Mouse (Mus musculus) retina, embryonic 14.5 days (tissue): ENCODE measurements at regions not wholly inside any gene's neighbourhood (a gene's known extent, or its start where the extent isn't known, plus 50 kb on each side); places are given as distances from the start of the nearest gene placed in this dataset.

Experiments used
- DNase-seq: peaks from one replicate; pipeline ENCODE4 v3.0.0-alpha.2; 2015; ENCODE audit warnings: low spot score

- DNase-seq = no peak
These were observed 408.0 kb downstream of the Prr30 start for GRCm38 (mm10) chr14:100792094-100792493.

DNA sequence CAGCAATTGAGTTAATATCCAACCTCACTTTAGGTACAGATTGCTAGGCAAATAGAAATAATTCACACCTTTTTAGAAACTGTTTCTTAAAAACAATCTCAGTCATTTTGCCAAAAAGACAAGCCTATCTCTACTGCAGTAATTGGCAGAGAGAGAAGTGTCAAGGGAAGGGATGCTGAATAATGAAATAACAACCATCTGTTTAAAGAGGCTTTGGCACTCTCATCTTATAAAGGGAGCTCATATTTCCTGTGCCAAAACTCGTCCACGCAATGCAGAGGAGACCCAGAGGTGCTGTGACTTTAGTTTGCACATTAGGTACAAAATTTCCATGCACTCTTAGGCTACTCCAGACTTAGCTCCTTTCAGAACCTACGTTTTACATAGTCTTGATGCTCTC lies 418.2 kb downstream of the Prr30 start:
- DNase-seq = no peak

- peak; percentile 66 for DNase-seq
These were observed 446.2 kb downstream of the Prr30 start for GRCm38 (mm10) chr14:100753951-100754350.

GRCm38 (mm10) chr14:100752746-100753145 lies 447.4 kb downstream of the Prr30 start:
- DNase-seq = no peak

GRCm38 (mm10) chr14:100749737-100750541 lies 450.2 kb downstream of the Prr30 start:
- peak; percentile 68 for DNase-seq

GRCm38 (mm10) chr14:100735276-100735675 lies 450.8 kb upstream of the Klf12 start:
- DNase-seq = no peak

DNA sequence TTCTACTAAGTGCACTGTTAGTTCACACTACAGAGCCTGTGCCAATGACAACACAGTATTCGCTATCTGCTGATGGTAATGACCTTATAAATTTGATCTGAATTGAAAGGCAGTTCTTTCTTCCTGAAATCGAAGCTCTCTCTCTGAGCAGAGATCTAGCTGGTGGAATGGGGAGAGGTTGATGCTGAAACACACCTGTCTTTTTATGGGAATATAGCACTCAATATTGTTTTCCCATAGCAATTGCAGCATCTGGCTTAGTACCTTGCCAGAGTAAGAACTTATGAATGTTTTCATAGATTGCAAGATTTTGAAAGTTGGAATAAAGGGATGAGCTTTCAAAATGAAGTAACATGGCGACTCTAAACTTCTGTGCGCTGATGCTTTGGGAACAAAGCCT lies 444.0 kb upstream of the Klf12 start:
- DNase-seq = no peak

DNA sequence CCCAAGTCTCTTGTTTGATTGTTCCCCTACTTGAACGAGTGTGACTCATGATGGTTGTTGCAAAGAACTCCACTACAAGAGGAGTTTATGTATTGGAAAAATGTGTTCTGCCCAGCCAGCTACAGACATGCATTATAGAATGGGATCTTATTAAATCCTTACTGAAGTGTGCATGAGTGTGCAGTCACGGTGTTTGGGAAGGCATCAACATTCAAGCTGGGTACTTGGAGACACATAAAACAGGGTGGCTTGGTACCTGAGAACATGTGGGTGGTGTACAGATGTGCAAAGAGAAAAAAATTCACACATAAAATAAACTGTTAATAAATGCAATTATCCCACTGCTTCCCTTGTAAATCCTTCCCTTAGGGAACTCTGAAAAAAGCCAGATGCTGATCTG lies 443.2 kb upstream of the Klf12 start:
- no peak for DNase-seq

- no peak for DNase-seq
These were observed 440.5 kb upstream of the Klf12 start for GRCm38 (mm10) chr14:100724962-100725361.

DNA sequence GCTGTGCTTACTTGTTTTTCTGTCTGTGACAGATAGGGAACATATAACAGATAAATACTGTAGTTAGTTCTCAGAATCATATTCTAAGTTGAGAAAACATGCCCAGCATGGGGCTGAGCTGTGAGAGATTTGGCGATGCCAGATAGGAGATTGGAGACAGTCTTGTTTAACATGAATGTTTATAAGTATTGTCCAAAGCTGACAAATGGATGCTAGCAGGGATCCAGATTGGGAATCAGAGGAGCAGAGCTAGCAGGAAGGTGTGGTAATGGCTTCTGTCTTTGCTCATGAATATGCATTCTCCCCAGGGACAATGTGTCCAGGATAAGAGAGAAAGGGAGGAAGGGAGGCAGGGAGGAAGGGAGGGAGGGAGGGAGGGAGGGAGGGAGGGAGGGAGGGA lies 436.2 kb upstream of the Klf12 start:
- DNase-seq = no peak

GRCm38 (mm10) chr14:100714952-100715351 lies 430.5 kb upstream of the Klf12 start:
- peak; percentile 11 for DNase-seq

DNA sequence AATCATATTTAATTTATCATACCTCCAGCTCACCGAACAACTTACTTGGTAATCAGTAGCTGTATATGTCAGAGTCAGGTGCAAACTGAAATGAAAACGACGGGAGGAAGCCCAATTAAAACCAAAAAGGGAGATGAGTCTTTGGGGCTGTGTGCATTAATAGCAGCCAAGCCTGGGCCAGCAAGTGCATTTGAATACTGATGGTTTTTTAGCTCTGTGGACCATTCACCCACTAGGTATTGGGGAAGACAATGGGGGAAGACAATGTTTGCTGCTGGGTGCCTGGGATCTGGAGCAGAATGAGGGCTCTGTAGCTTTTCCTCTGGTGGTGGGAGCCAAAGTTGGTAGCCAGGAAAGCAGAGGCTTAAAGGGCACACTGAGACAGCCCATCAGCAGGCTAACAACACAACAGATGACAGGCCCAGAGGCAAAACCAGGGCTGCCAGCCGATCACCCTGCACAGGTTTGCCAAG lies 429.6 kb upstream of the Klf12 start:
- peak; percentile 17 for DNase-seq

DNA sequence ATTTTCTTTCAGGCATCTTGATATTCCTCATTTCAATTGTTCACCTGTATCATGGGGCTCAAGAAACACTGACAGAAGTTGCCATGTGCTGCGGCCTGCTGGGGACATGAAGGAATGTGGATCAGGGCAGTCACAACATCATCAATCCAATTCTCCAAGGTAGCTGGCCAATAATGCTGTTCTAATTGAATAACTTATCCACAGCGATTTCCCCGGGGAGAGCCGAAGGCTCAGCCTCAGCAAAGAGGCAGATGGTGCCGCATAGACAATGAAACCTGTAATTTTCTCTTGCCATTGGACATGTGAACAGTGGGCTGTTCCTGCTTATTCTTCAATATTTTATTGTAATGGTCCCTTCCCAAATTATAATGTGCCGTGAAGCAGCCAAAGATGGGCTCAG lies 429.1 kb upstream of the Klf12 start:
- DNase-seq = peak; percentile 57

DNA sequence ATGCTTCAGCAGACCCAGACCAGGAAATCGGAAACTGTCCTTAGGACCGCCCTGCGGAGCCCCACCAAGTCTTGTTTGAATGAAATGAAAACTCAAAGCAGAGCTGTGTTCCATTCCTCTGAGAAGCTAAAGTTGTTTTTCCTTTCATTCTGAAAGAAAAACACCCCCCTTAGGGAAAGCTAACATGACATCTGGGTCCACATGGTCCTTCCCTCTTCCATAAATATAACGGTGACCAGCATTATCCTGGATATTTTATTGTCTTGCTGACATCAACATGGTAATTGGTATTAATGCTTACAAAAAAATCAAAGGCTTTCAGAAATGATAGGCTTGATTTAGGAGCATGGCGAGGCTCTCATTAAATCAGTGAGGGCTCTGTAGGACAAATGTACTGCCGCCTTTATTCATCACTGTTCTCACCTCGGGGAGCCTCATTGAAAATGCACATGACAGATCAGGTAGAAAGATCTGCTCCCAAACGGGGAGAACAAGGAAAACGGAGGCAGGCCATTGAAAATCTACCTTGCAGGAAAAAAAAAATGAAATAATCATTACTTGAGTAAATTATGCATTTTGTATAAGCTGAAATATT lies 381.0 kb upstream of the Klf12 start:
- DNase-seq = no peak

GRCm38 (mm10) chr14:100664180-100664579 lies 379.7 kb upstream of the Klf12 start:
- no peak for DNase-seq

DNA sequence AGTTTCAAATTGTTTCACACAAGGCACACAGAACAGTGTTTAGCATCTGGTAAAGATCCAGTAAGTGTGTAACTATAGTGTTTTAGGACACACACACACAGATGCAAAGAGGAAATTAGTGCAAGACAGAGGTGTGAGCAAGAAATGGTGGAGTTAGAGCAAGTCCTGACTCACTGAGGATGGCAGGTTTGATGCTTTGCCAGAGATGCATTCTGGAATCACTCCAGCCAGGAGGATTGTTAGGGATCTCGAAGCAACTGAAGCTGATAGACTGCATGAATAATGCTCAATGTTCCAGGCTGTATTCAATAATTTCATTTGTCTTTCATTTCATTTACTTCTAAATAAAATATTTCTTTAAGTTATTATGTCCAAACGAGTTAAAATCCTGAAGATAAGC lies 357.6 kb upstream of the Klf12 start:
- DNase-seq = no peak

DNA sequence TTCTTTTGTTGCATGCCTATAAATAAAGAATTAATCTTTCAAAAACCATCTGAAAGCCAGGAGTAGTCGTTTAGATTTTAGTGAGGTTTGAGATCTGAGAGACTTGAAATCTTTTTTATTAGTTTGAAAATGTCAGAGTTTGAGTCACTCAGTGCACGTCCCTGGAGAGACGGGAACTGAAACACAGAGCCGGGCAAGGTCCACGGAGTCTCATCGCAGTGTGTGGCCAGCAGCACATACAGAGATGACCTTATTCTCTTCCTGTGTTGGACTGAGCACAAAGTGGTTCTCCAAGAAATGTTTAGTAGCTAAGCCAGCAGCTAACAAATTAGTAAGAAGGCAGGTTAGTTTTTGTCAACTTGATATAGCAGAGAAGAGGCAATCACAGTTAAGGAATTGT lies 350.0 kb upstream of the Klf12 start:
- no peak for DNase-seq

DNA sequence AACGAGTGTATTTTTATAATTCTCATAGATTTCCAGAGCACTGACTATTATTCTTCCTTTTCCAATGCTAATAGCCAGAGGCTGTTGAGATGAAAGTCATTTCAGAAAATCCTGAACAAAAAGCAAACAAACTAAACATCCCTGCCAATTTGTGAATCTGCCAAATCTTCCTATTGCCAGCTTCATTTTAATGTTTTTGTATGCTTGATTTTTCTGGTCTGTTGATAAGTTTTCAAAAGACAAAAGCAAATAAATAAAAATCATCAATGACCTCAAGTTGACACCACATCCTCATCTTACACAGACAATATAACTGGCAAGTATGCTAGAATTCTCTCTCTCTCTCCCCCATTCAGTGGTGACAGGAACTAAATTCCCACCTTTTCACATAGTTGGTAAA lies 347.2 kb upstream of the Klf12 start:
- no peak for DNase-seq

- no peak for DNase-seq
These were observed 345.7 kb upstream of the Klf12 start for GRCm38 (mm10) chr14:100630197-100630596.

DNA sequence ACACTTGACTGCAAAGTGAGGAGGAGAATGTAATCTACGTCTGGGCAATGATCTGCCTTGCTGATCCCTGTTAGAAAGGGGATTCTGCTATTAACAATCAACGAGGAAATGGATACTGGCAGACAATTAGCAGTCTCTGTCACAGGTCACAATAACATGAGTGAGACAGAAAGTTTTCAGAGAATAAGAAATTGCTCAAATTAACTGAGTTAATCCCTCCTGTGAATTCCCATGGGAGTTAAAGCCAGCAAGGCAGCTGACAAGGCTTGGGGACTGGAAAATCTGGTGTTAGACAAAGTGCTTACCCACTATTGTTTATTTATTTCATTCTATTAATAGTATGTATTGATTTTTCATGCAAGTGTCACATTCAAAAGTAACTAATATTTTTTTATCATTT lies 343.0 kb upstream of the Klf12 start:
- DNase-seq = peak; percentile 54

- DNase-seq = no peak
These were observed 335.2 kb upstream of the Klf12 start for GRCm38 (mm10) chr14:100619656-100620030.

DNA sequence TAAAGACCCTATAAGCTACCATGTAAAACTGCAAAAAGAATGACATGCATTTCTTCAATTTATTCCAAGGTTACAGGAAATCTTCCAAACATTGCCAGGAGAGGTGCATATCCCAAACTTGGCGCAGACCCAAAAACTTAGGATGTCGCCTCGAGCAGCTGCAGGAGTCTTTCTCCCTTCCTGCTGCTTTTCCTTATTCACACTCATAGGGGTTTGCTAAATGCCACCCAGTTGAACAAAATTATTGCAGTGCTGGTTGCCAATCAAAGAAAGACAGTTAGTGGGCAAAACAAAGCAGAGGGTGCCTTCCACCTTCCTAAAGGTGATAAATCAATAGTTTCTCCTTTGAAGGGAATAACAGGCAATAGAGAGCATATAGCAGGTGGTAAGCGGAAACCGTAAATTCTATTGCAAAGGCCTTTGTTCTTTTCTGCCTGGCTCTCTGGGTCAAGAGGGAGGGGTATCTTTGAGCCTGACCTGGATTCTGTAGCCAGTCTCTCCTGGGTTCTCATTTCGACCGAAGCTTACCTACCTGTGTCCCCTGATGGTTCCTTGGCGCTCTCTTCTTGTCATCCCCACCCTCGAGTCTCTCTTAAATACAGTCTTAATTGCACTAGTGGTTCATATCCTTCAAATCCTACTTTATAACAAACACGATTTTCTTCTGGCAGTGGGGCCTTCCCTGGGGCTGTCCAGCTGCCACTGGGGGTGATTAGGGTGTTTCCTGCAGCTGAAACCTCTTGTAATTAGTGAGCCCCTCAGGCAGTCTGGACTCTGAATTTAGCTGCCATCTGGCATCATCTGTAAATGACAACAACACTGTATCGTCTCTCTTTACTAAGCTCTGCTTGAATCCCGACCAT lies 334.5 kb upstream of the Klf12 start:
- DNase-seq = peak; percentile 60
